Mouse (Mus musculus): ENCODE results near the gene Tubd1. TPM values are rescaled to one million over a fixed set of nuclear protein-coding genes. Genes with fewer than 3 reads are reported as not detected.

The Tubd1 gene
- polyA plus RNA-seq, 1 experiment from 2014 or later: 7.8 TPM

GRCm38 (mm10) chr11:86596187-86596960 lies 51.6 kb downstream of the Tubd1 start:
- Histone ChIP-seq H3K27ac (no peak overlapping the region), H3K36me3 (no peaks in the 10 kb centered on the region), H3K4me1 (replicated peaks) (peaks cover 17% of the 10 kb centered on the region), H3K4me3 (no peak overlapping the region), H3K4me2 (no peak overlapping the region), H3K9me3 (no peaks in the 10 kb centered on the region), H3K27me3 (no peaks in the 10 kb centered on the region), H3K9ac (no peak overlapping the region)
- no peak for ATAC-seq (ENCODE audit: low FRiP score)
- 85% methylated on average over 7 of the region's 7 CpGs for WGBS

- H3K36me3 ChIP-seq: no peaks in the 10 kb centered on the region
- H3K4me1 ChIP-seq (replicated peaks): peaks cover 17% of the 10 kb centered on the region
- ATAC-seq (ENCODE audit: low FRiP score): no peak
- no peak overlapping the region for H3K4me3 ChIP-seq
- no peak overlapping the region for H3K4me2 ChIP-seq
- H3K27ac ChIP-seq: no peak overlapping the region
- 99% methylated on average over 3 of the region's 3 CpGs for WGBS
- H3K27me3 ChIP-seq: no peaks in the 10 kb centered on the region
- H3K9me3 ChIP-seq: no peaks in the 10 kb centered on the region
- H3K9ac ChIP-seq: no peak overlapping the region
Observed at GRCm38 (mm10) chr11:86596976-86597375, 52.2 kb downstream of the Tubd1 start.

- H3K4me1 ChIP-seq (replicated peaks): peaks cover 14% of the 10 kb centered on the region
- 94% methylated on average over 5 of the region's 5 CpGs for WGBS
- no peaks in the 10 kb centered on the region for H3K9me3 ChIP-seq
- H3K9ac ChIP-seq: no peak overlapping the region
- no peak overlapping the region for H3K4me3 ChIP-seq
- no peaks in the 10 kb centered on the region for H3K36me3 ChIP-seq
- H3K4me2 ChIP-seq: no peak overlapping the region
- H3K27ac ChIP-seq: no peak overlapping the region
- no peak for ATAC-seq (ENCODE audit: low FRiP score)
- no peaks in the 10 kb centered on the region for H3K27me3 ChIP-seq
Observed at GRCm38 (mm10) chr11:86598154-86598553, 53.4 kb downstream of the Tubd1 start.

DNA sequence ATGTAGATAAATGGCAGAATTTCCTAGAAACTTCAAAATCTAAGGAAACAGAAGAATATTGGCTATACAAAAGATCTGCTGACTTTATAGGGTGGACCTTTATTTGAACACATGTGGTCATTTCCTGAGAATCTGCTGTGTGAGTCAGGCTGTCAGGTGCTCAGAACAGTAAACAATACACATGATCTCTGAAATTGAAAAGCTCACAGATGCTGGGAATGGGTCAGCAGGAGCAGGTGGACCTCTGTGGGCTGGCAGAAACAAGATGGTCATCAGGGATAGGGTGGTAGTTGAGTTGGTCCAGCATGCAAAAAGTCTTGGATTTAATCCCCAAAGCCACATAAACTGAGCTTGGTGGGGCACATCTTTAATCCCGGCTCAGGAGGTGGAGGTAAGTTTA lies 53.8 kb downstream of the Tubd1 start:
- WGBS: 83% methylated on average over 1 of the region's 1 CpGs
- Histone ChIP-seq H3K4me2 (no peak overlapping the region), H3K36me3 (no peaks in the 10 kb centered on the region)

DNA sequence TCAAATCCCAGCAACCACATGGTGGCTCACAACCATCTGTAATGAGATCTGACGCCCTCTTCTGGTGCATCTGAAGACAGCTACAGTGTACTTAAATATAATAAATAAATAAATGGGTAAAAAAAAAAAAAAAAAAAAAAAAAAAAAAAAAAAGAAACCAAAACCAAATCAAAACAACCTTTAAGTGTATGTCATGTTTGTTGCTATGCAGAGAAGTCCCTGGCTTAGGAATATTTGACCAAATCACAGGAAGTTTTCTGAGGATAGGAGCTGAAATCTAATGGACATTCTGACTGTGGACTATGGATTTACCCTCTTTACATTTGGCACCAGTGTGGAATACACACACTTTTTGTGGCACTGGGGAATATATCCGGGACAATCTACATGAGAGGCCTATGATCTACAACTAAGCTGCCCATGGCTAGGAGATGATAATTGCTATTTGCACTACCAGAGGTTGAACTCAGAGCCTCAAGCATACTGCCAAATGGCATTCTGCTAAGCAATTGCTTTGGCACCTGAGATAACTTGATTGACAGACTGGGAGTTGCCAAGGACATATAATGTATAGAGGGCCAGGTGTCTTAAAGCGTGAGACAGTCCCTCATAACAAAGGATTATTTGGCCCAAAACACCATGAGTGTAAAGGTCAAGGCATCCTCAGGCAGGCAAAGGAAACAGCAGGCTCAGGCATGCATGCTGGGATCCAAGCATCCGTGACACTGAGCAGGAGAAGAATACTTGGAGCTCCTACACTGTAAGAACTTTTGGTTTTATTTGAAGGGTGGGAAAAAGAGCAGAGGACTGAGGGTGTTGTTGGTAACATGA lies 54.8 kb downstream of the Tubd1 start:
- H3K4me2 ChIP-seq: no peak overlapping the region
- no peak for ATAC-seq (ENCODE audit: low FRiP score)
- H3K9ac ChIP-seq: no peak overlapping the region
- H3K27me3 ChIP-seq: no peaks in the 10 kb centered on the region
- H3K4me3 ChIP-seq: no peak overlapping the region
- no peaks in the 10 kb centered on the region for H3K9me3 ChIP-seq
- H3K4me1 ChIP-seq (replicated peaks): no peaks in the 10 kb centered on the region
- no peak overlapping the region for H3K27ac ChIP-seq
- WGBS: 77% methylated on average over 4 of the region's 4 CpGs
- no peaks in the 10 kb centered on the region for H3K36me3 ChIP-seq

More for the DNA sequence above, 53.8 kb downstream of the Tubd1 start:
- Histone ChIP-seq H3K4me3 (no peak overlapping the region), H3K27ac (no peak overlapping the region), H3K27me3 (no peaks in the 10 kb centered on the region), H3K9me3 (no peaks in the 10 kb centered on the region), H3K4me1 (replicated peaks) (peaks cover 10% of the 10 kb centered on the region), H3K9ac (no peak overlapping the region)
- ATAC-seq (ENCODE audit: low FRiP score): no peak

DNA sequence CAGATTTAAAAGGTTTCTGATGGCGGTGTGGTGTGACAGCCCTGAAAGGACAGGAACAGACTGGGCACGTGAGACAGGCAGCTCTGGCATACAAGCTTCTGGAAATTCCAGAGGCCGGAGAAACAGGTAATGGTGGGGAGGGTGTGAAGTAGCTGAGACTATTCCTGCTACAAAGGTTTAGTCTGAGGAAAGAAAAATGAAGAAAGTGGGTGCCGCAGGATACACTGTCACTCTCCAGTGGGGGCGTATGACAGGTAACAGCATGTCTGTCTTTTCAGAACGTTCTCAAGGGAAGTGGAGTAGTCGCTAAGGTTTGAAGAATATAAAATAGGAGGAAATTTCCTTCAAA lies 55.4 kb downstream of the Tubd1 start:
- no peak overlapping the region for H3K4me3 ChIP-seq
- no peak overlapping the region for H3K27ac ChIP-seq
- 96% methylated on average over 7 of the region's 7 CpGs for WGBS
- H3K4me2 ChIP-seq: no peak overlapping the region
- H3K27me3 ChIP-seq: no peaks in the 10 kb centered on the region
- no peak for ATAC-seq (ENCODE audit: low FRiP score)
- H3K36me3 ChIP-seq: no peaks in the 10 kb centered on the region
- no peaks in the 10 kb centered on the region for H3K4me1 ChIP-seq (replicated peaks)
- H3K9me3 ChIP-seq: no peaks in the 10 kb centered on the region
- no peak overlapping the region for H3K9ac ChIP-seq

DNA sequence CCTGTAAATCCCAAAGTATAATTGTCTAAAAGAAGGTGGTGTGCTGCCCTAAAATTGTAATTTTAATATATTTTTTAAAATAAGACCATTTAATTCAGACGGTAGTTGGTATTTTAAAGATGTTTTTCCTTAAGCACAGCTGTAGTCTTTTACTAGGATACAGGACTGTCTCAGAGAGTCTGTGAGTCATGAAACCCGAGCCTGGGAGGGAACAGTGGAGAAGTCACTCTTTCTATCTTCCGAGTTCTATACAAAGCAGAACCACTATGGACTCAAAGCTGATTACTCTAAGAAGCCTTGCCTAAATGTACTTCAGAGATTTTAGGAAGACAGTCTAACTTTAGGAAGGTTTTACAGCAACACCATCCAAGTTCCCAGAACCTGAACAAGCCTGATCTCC lies 57.3 kb downstream of the Tubd1 start:
- Histone ChIP-seq H3K36me3 (peaks cover 13% of the 10 kb centered on the region), H3K9me3 (no peaks in the 10 kb centered on the region), H3K4me1 (replicated peaks) (no peaks in the 10 kb centered on the region), H3K4me2 (no peak overlapping the region), H3K4me3 (no peak overlapping the region), H3K9ac (no peak overlapping the region), H3K27me3 (no peaks in the 10 kb centered on the region), H3K27ac (no peak overlapping the region)
- ATAC-seq (ENCODE audit: low FRiP score): no peak
- 66% methylated on average over 3 of the region's 3 CpGs for whole genome bisulfite sequencing

DNA sequence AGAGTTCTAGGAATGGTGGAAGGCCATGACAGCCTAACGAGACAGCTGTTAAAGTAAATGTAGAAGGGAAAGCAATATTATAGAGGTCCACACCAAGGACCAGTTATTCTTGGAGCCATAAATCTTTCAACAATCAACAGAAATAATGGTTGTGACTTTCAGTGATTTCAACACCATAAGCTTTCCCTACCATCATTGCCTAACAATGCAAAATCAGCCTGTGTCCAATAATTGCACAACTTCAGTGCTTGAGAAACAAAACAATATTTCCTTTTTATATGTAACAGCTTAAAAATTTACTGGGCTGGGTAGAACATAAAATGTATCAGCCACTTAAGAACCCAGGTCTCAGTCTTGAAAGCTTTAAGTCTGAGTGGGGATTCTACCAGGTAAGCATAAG lies 58.9 kb downstream of the Tubd1 start:
- 100% methylated on average over 1 of the region's 1 CpGs for WGBS
- Histone ChIP-seq H3K4me1 (replicated peaks) (no peaks in the 10 kb centered on the region), H3K9me3 (no peaks in the 10 kb centered on the region), H3K27ac (no peak overlapping the region), H3K4me2 (no peak overlapping the region), H3K4me3 (no peak overlapping the region), H3K27me3 (no peaks in the 10 kb centered on the region), H3K36me3 (peaks cover 16% of the 10 kb centered on the region), H3K9ac (no peak overlapping the region)
- no peak for ATAC-seq (ENCODE audit: low FRiP score)

DNA sequence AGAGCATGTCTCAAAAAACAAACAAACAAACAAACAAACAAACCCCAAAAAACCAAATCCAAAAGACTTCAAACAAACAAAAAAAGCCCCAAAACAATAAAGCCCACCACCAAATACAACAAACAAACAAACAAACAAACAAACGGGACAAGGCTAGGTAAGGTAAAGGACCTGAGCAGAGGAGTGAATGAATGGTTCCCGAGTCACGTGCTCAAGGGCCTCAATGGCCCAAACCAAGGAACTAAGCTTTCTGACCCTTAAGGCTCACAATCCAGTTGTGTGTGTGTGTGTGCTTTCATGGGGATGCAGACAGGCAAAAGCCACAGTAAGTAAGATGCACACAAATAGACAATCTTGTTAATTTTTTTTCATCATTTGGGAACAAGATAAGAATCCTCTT lies 59.5 kb downstream of the Tubd1 start:
- H3K36me3 ChIP-seq: peaks cover 16% of the 10 kb centered on the region
- 99% methylated on average over 3 of the region's 3 CpGs for WGBS
- H3K4me3 ChIP-seq: no peak overlapping the region
- H3K9me3 ChIP-seq: no peaks in the 10 kb centered on the region
- no peaks in the 10 kb centered on the region for H3K4me1 ChIP-seq (replicated peaks)
- H3K27ac ChIP-seq: no peak overlapping the region
- no peaks in the 10 kb centered on the region for H3K27me3 ChIP-seq
- H3K9ac ChIP-seq: no peak overlapping the region
- ATAC-seq (ENCODE audit: low FRiP score): no peak
- no peak overlapping the region for H3K4me2 ChIP-seq

DNA sequence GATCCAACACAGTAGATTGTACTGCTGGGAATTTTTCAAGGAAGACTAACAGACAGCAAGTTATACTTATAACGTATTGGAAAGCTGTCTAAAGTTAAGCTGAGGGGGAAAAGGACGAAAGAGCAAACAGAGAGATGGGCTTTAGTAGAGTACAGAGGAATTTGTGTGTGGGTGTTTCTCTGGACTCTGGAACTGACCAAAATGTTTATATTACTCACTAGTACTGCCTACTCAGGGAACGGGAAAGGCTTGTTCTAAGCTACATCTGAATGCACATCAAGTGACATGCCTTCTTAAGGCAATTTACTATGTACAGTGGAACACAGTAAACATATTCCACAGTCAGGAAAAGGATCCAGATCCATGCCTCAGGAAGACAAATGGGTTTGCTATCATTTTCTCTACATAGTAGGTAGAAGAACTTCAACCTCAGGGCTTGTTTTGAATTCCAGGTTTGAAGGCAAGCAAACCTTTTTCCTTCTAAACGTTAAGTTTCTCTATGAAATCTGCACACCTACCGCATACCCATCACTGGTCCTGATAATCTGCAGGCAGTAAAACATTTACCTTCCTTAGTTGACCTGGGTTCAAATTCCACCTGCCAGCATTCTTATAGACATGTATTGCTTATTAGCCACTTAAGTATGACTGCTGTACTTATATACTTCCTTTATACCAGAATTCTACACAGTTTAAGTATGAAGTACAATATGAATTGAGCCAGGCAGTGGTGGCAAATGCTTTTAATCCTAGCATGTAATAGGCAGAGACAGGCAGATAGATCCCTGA lies 60.1 kb downstream of the Tubd1 start:
- Histone ChIP-seq H3K4me3 (no peak overlapping the region), H3K9ac (no peak overlapping the region), H3K36me3 (peaks cover 16% of the 10 kb centered on the region), H3K4me1 (replicated peaks) (no peaks in the 10 kb centered on the region), H3K4me2 (no peak overlapping the region), H3K27me3 (no peaks in the 10 kb centered on the region), H3K9me3 (no peaks in the 10 kb centered on the region), H3K27ac (no peak overlapping the region)
- WGBS: 93% methylated on average over 5 of the region's 5 CpGs
- ATAC-seq (ENCODE audit: low FRiP score): no peak

GRCm38 (mm10) chr11:86606621-86607339 lies 62.0 kb downstream of the Tubd1 start:
- Histone ChIP-seq H3K4me2 (no peak overlapping the region), H3K27me3 (no peaks in the 10 kb centered on the region), H3K9ac (no peak overlapping the region), H3K36me3 (peaks cover 20% of the 10 kb centered on the region), H3K9me3 (no peaks in the 10 kb centered on the region), H3K4me1 (replicated peaks) (no peaks in the 10 kb centered on the region), H3K27ac (no peak overlapping the region), H3K4me3 (no peak overlapping the region)
- ATAC-seq (ENCODE audit: low FRiP score): no peak
- WGBS: 90% methylated on average over 2 of the region's 2 CpGs

Measured in hindbrain, embryonic 13.5 days (tissue).